Mouse (Mus musculus) WW6 (cell line): Measurements from ENCODE around the gene Il1f9.
"Not testable (repeated sequence)": the region's sequence is repeated elsewhere in the genome, so short reads cannot be mapped to it uniquely, and the experiment has no call there.

Experiments used
- DNase-seq: peaks from one replicate; pipeline ENCODE4 v3.0.0-alpha.2; 2013; ENCODE audit warnings: low read depth, low spot score

Il1f9 gene

GRCm38 (mm10) chr2:24186176-24186575 lies at the start of gene Il1f9:
Il1f9 (plus strand) TSS chr2:24186476.
- DNase-seq = no peak

GRCm38 (mm10) chr2:24152861-24153260 lies 33.4 kb upstream of the Il1f9 start, which contains the start of gene Il1f8:
Il1f8 (plus strand) TSS chr2:24153161.
- DNase-seq = no peak

GRCm38 (mm10) chr2:24181683-24182331 lies 4.5 kb upstream of the Il1f9 start:
- not testable (repeated sequence) for DNase-seq

- not testable (repeated sequence) for DNase-seq
Observed at GRCm38 (mm10) chr2:24182423-24183147, 3.7 kb upstream of the Il1f9 start.

- DNase-seq = not testable (repeated sequence)
Observed at GRCm38 (mm10) chr2:24184092-24184491, 2.2 kb upstream of the Il1f9 start.

- no peak for DNase-seq
Observed at GRCm38 (mm10) chr2:24187585-24187984, 1.3 kb downstream of the Il1f9 start.

GRCm38 (mm10) chr2:24188189-24188588 lies 1.9 kb downstream of the Il1f9 start:
- DNase-seq = no peak

GRCm38 (mm10) chr2:24215118-24215517 lies 28.8 kb downstream of the Il1f9 start, which contains the start of gene Il1f6:
Il1f6 (plus strand) TSS chr2:24215418.
- DNase-seq = no peak

- DNase-seq = no peak
Observed at GRCm38 (mm10) chr2:24227191-24227590, 40.9 kb downstream of the Il1f9 start.
